Mouse (Mus musculus): Measurements from ENCODE around the gene Chrna9. TPM values are rescaled to one million over a fixed set of nuclear protein-coding genes. Genes with fewer than 3 reads are reported as not detected.

Chrna9 gene
- 0.05 TPM in 1 of 2 replicates, not detected in the other for polyA plus RNA-seq (2012; rRNA removed; ENCODE audit: low replicate concordance)

DNA sequence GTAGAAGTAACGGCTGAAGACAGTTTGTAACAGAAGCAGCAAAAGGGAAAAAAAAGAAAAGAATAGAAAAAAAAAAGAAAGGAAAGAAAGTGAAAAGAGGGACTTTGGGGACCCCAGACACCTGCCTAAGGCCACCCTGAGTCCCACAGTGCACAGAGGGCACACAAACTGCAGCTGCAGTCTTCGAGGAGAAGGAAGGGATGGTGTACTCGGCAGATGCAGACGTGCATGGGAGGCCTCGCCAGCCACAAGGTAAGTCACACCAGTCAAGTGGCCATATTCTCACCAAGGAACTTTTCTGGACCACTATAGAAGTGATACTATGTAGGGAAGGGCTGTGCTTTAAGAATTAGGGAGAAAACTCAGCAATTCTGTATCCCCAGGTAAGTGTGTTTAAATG is at the start of gene Chrna9:
TSS of gene Chrna9 (plus strand) at position 139 of the 400 bp plus-strand sequence.

GRCm38 (mm10) chr5:66004134-66004925 is 69.6 kb downstream of the Chrna9 start, which contains the start of gene 9130230L23Rik:
Gene 9130230L23Rik, minus strand, starts transcription at chr5:66004285.

Other genes with a start within 250 kb of the Chrna9 start
- gene Pds5a, start 236.6 kb upstream of the Chrna9 start, polyA plus RNA-seq (2012; rRNA removed; ENCODE audit: low replicate concordance), result 1.4 and 2.5 TPM in 2 replicates
- 0.78 and 3.1 TPM in 2 replicates for gene N4bp2, start 171.4 kb upstream of the Chrna9 start, polyA plus RNA-seq (2012; rRNA removed; ENCODE audit: low replicate concordance)
- 0.60 and 2.3 TPM in 2 replicates for gene Rhoh, start 73.7 kb upstream of the Chrna9 start, polyA plus RNA-seq (2012; rRNA removed; ENCODE audit: low replicate concordance)
- 4.4 and 6.3 TPM in 2 replicates for gene 9130230L23Rik, start 69.4 kb downstream of the Chrna9 start, polyA plus RNA-seq (2012; rRNA removed; ENCODE audit: low replicate concordance)
- gene Rbm47, start 238.2 kb downstream of the Chrna9 start, polyA plus RNA-seq (2012; rRNA removed; ENCODE audit: low replicate concordance), result 85.4 and 141 TPM in 2 replicates